Mouse (Mus musculus) lung, adult 2 months (tissue): ENCODE data around the gene Prpf4. TPM values are rescaled to one million over a fixed set of nuclear protein-coding genes. Genes with fewer than 3 reads are reported as not detected.

Experiments used
- DNase-seq: peaks from one replicate; pipeline ENCODE4 v3.0.0; 2022
- H3K4me1 ChIP-seq: fragments of 200-500 bp; 2 replicates; pipeline ENCODE4 v1.6.1; 2011; ENCODE audit warnings: low read length; ENCODE audit not compliant: control insufficient read depth, insufficient read depth
- H3K4me3 ChIP-seq: fragments of 200-500 bp; replicated peaks from 2 replicates; pipeline ENCODE3; 2011; ENCODE audit warnings: low read depth, mild to moderate bottlenecking, control low read depth, low read length; ENCODE audit errors: extremely low read depth
- CTCF ChIP-seq: fragments of 200-500 bp; IDR thresholded peaks from 2 replicates; pipeline ENCODE4 v1.5.1; 2011; ENCODE audit warnings: mild to moderate bottlenecking, low read length, control low read depth; ENCODE audit not compliant: insufficient read depth
- POLR2A ChIP-seq: fragments of 200-500 bp; IDR thresholded peaks from 2 replicates; pipeline ENCODE4 v1.6.1; 2011; ENCODE audit warnings: low read depth, mild to moderate bottlenecking, control low read depth, low read length, borderline replicate concordance; ENCODE audit errors: extremely low read depth
- WGBS: fragments of 180-500 bp; shearing (Covaris S2); methylation state at CpG from one replicate; pipeline ENCODE4 v1.1.7; 2018; 5-methylcytosine and 5-hydroxymethylcytosine counted together
- polyA plus RNA-seq: library from polyadenylated mRNA; depleted of rRNA; stranded (reverse); fragments of >200 nt; gene quantifications from 2 replicates; pipeline ENCODE4 v1.2.3, GENCODE M21; 2012; rRNA removed

Prpf4 gene
- polyA plus RNA-seq, 1 experiment = 7.9 TPM

GRCm38 (mm10) chr4:62459081-62459480 lies 50.5 kb downstream of the Prpf4 start:
- DNase-seq = no peak
- WGBS = 86% methylated on average over 3 of the region's 3 CpGs

GRCm38 (mm10) chr4:62460348-62460747 lies 51.8 kb downstream of the Prpf4 start:
- 88% methylated on average over 8 of the region's 8 CpGs for WGBS

More at GRCm38 (mm10) chr4:62459081-62459480, 50.5 kb downstream of the Prpf4 start:
- Histone ChIP-seq H3K4me3 (no peak overlapping the region), H3K4me1 (no peaks in the 10 kb centered on the region)
- no peak for TF ChIP-seq POLR2A
- TF ChIP-seq CTCF = no peak

GRCm38 (mm10) chr4:62463124-62463523 lies 54.5 kb downstream of the Prpf4 start:
- no peak for DNase-seq
- H3K4me3 ChIP-seq = no peak overlapping the region
- 87% methylated on average over 2 of the region's 2 CpGs for WGBS
- TF ChIP-seq CTCF (no peak), POLR2A (no peak)
- no peaks in the 10 kb centered on the region for H3K4me1 ChIP-seq

More at GRCm38 (mm10) chr4:62460348-62460747, 51.8 kb downstream of the Prpf4 start:
- H3K4me1 ChIP-seq = no peaks in the 10 kb centered on the region
- no peak overlapping the region for H3K4me3 ChIP-seq
- no peak for DNase-seq
- TF ChIP-seq CTCF (no peak), POLR2A (no peak)

GRCm38 (mm10) chr4:62468158-62468557 lies 59.6 kb downstream of the Prpf4 start:
- TF ChIP-seq POLR2A (no peak), CTCF (no peak)
- WGBS = 97% methylated on average over 1 of the region's 1 CpGs
- H3K4me1 ChIP-seq = no peaks in the 10 kb centered on the region
- no peak for DNase-seq
- no peak overlapping the region for H3K4me3 ChIP-seq

- under 1% methylated on average over 30 of the region's 30 CpGs for WGBS
- Histone ChIP-seq H3K4me1 (peaks cover under 1% of the 10 kb centered on the region; the same call in 1 of the 2 replicates), H3K4me3 (peak within 1 kb of the TSS; percentile 48)
- peak; percentile 83 for DNase-seq
- TF ChIP-seq CTCF (no peak), POLR2A (0 out of 2 replicates have a peak, but pooled peaks have one; percentile 19)
Measured at GRCm38 (mm10) chr4:62470598-62471051, 62.0 kb downstream of the Prpf4 start, which contains the start of gene Wdr31. Wdr31 (minus strand) TSS chr4:62470896.

- DNase-seq = no peak
- TF ChIP-seq POLR2A = no peak
- no peak for TF ChIP-seq CTCF
- H3K4me1 ChIP-seq = peaks cover 3% of the 10 kb centered on the region; the same call in 1 of the 2 replicates
- WGBS = 90% methylated on average over 2 of the region's 2 CpGs
- H3K4me3 ChIP-seq = no peak overlapping the region
Measured at GRCm38 (mm10) chr4:62472071-62472470, 63.5 kb downstream of the Prpf4 start.

- DNase-seq = no peak
- TF ChIP-seq CTCF (no peak), POLR2A (no peak)
- 36% methylated on average over 2 of the region's 2 CpGs for WGBS
- H3K4me1 ChIP-seq = peaks cover 7% of the 10 kb centered on the region
- H3K4me3 ChIP-seq = no peak overlapping the region
Measured at GRCm38 (mm10) chr4:62475131-62475530, 66.5 kb downstream of the Prpf4 start.

GRCm38 (mm10) chr4:62475793-62476192 lies 67.2 kb downstream of the Prpf4 start:
- WGBS = 62% methylated on average over 6 of the region's 6 CpGs
- no peak for DNase-seq
- H3K4me3 ChIP-seq = no peak overlapping the region
- peaks cover 7% of the 10 kb centered on the region for H3K4me1 ChIP-seq
- TF ChIP-seq CTCF = no peak
- no peak for TF ChIP-seq POLR2A

Other genes with a start within 250 kb of the Prpf4 start
- gene Zfp37, start 177.8 kb upstream of the Prpf4 start, polyA plus RNA-seq = 0.58 and 1.1 TPM in 2 replicates
- 22.3 and 30.7 TPM in 2 replicates for gene Slc31a2, start 146.2 kb upstream of the Prpf4 start, polyA plus RNA-seq
- gene Fkbp15, start 48.2 kb upstream of the Prpf4 start, polyA plus RNA-seq = 35.6 and 41.5 TPM in 2 replicates
- gene Slc31a1, start 48.1 kb upstream of the Prpf4 start, polyA plus RNA-seq = 23.2 and 29.3 TPM in 2 replicates
- 20.9 and 31.5 TPM in 2 replicates for gene Cdc26, start 155 bp upstream of the Prpf4 start, polyA plus RNA-seq
- 1.0 and 1.7 TPM in 2 replicates for gene Rnf183, start 26.5 kb downstream of the Prpf4 start, polyA plus RNA-seq
- gene Wdr31, start 62.1 kb downstream of the Prpf4 start, polyA plus RNA-seq = 4.0 and 4.2 TPM in 2 replicates
- 26.0 and 31.0 TPM in 2 replicates for gene Bspry, start 71.3 kb downstream of the Prpf4 start, polyA plus RNA-seq
- 10.0 and 14.1 TPM in 2 replicates for gene Hdhd3, start 94.7 kb downstream of the Prpf4 start, polyA plus RNA-seq
- gene Alad, start 111.1 kb downstream of the Prpf4 start, polyA plus RNA-seq = 139 and 141 TPM in 2 replicates
- gene Pole3, start 116.3 kb downstream of the Prpf4 start, polyA plus RNA-seq = 8.9 and 16.1 TPM in 2 replicates
- gene 4933430I17Rik, start 116.6 kb downstream of the Prpf4 start, polyA plus RNA-seq = 0.08 and 0.15 TPM in 2 replicates
- gene Rgs3, start 151.1 kb downstream of the Prpf4 start, polyA plus RNA-seq = 97.1 and 104 TPM in 2 replicates